Mouse (Mus musculus): Measurements from ENCODE around the gene Nr1d1. TPM values are rescaled to one million over a fixed set of nuclear protein-coding genes. Genes with fewer than 3 reads are reported as not detected.

The Nr1d1 gene
- total RNA-seq, 2 experiments from 2014 or later: 226 to 232 TPM

GRCm38 (mm10) chr11:98753264-98753663 is 21.9 kb downstream of the Nr1d1 start:
- DNase-seq (ENCODE audit: low spot score in 2 of 2): peak in 1 of 2 experiments; percentile 16

GRCm38 (mm10) chr11:98752562-98753140 is 22.5 kb downstream of the Nr1d1 start:
- no peak for DNase-seq (ENCODE audit: low spot score in 2 of 2)

- peak; percentile 25 to 32 for DNase-seq (ENCODE audit: low spot score in 2 of 2)
These were observed 23.8 kb downstream of the Nr1d1 start for GRCm38 (mm10) chr11:98751221-98751782.

- DNase-seq (ENCODE audit: low spot score in 2 of 2): peak; percentile 70 to 71
These were observed 24.6 kb downstream of the Nr1d1 start for GRCm38 (mm10) chr11:98750351-98751201.

- DNase-seq (ENCODE audit: low spot score in 2 of 2): peak in 1 of 2 experiments; percentile 25
These were observed 25.4 kb downstream of the Nr1d1 start for GRCm38 (mm10) chr11:98749716-98750115.

- no peak for DNase-seq (ENCODE audit: low spot score in 2 of 2)
These were observed 26.4 kb downstream of the Nr1d1 start for GRCm38 (mm10) chr11:98748506-98749416.

- DNase-seq (ENCODE audit: low spot score in 2 of 2): peak in 1 of 2 experiments; percentile 26
These were observed 27.2 kb downstream of the Nr1d1 start for GRCm38 (mm10) chr11:98747804-98748505.

- DNase-seq (ENCODE audit: low spot score in 2 of 2): peak; percentile 71 to 75
These were observed 28.1 kb downstream of the Nr1d1 start for GRCm38 (mm10) chr11:98746855-98747693.

GRCm38 (mm10) chr11:98745932-98746853 is 28.9 kb downstream of the Nr1d1 start:
- no peak for DNase-seq (ENCODE audit: low spot score in 2 of 2)

- DNase-seq (ENCODE audit: low spot score in 2 of 2): no peak
These were observed 30.6 kb downstream of the Nr1d1 start for GRCm38 (mm10) chr11:98744456-98745019.

GRCm38 (mm10) chr11:98743655-98744345 is 31.3 kb downstream of the Nr1d1 start:
- DNase-seq (ENCODE audit: low spot score in 2 of 2): peak; percentile 30 to 42

- peak; percentile 36 for DNase-seq (ENCODE audit: low spot score in 2 of 2)
These were observed 32.5 kb downstream of the Nr1d1 start for GRCm38 (mm10) chr11:98742397-98743291.

- peak; percentile 82 to 83 for DNase-seq (ENCODE audit: low spot score in 2 of 2)
These were observed 33.3 kb downstream of the Nr1d1 start for GRCm38 (mm10) chr11:98741622-98742396.

- no peak for DNase-seq (ENCODE audit: low spot score in 2 of 2)
These were observed 34.0 kb downstream of the Nr1d1 start for GRCm38 (mm10) chr11:98741051-98741620.

- DNase-seq (ENCODE audit: low spot score in 2 of 2): peak; percentile 51 to 63
These were observed 34.6 kb downstream of the Nr1d1 start, which contains the start of gene Thra for GRCm38 (mm10) chr11:98740393-98741050. Thra (plus strand) TSS chr11:98740638.

Data from adrenal gland, adult 18-20 months (tissue).